Mouse (Mus musculus) CD4-positive, CD25-positive, alpha-beta regulatory T cell, adult 2 months (primary cell): ENCODE data around the gene Olfr360.
"Not testable (repeated sequence)": the region's sequence is repeated elsewhere in the genome, so short reads cannot be mapped to it uniquely, and the experiment has no call there.

ENCODE experiments used
- DNase-seq: peaks from one replicate; pipeline ENCODE4 v3.0.0-alpha.2; 2012; ENCODE audit warnings: low read depth, low spot score

Gene Olfr360

DNA sequence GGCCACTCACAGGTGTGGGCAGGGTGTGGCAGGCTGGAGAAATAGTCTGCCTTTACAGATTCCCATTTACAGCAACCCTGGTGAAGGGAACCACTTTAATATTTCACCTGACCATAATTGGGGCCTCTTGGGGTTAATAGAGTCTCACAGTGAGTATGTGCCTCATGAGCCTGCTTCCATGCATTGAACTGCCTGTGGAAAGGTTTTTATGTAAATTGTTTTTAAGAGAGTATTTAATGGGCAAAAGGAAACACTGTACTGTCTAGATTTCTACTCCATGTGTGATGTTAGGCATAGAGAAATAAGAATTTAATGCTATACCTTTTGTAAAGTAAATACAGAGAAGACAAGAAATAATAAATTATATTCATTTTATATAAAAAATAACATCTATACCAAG, at the start of gene Olfr360:
Gene Olfr360, plus strand, starts transcription at position 301 of the 400 bp plus-strand sequence.
- no peak for DNase-seq

DNA sequence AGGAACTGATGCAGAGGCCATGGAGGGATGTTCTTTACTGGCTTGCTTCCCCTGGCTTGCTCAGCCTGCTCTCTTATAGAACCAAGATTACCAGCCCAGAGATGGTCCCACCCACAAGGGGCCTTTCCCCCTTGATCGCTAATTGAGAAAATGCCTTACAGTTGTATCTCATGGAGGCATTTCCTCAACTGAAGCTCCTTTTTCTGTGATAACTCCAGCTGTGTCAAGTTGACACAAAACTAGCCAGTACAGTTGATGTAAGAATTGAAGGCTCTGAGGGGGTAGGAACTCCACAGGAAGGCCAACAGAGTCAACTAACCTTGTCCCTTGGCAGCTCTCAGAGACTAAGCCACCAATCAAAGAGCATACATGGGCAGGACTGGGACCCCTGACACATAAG, 23.6 kb downstream of the Olfr360 start, which contains the start of gene Olfr361:
Gene Olfr361, minus strand, starts transcription at position 101 of the 400 bp plus-strand sequence.
- DNase-seq = not testable (repeated sequence)

DNA sequence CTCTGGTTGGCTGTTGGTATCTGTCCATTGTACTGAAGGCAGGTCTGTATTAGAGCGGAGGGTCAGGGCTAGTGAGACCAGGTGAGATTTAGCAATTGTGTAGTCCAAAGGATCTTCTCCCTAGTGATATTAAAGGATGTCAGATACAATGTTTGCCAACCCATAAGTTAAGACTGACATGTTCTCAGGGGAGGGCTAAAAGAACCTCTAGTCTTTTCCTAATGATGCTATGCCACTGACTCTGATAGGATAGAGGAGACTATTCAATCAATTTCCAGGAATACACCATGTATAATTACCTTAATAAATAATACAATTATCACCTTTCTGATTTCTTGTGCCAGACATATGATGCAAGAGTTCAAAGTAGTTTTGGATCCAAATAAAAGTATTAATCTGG, 52.3 kb downstream of the Olfr360 start, which contains the start of gene Olfr362:
Gene Olfr362, minus strand, starts transcription at position 101 of the 400 bp plus-strand sequence.
- no peak for DNase-seq
